Mouse (Mus musculus): ENCODE results near the gene Fars2. TPM values are rescaled to one million over a fixed set of nuclear protein-coding genes. Genes with fewer than 3 reads are reported as not detected.

The Fars2 gene
- total and polyA plus RNA-seq, 3 experiments: 32.0 to 57.6 (median 54.6) TPM

GRCm38 (mm10) chr13:36503991-36504390, 386.8 kb downstream of the Fars2 start:
- Histone ChIP-seq H3K36me3 (replicated peaks) (peaks cover 4% of the 10 kb centered on the region), H3K4me1 (ENCODE audit: insufficient read depth, low read depth, low read length) (no peaks in the 10 kb centered on the region), H3K4me3 (ENCODE audit: low read depth, low read length) (no peak overlapping the region), H3K9me3 (replicated peaks) (no peaks in the 10 kb centered on the region), H3K27me3 (ENCODE audit: insufficient read depth, low read length) (no peaks in the 10 kb centered on the region)
- DNase-seq (ENCODE audit: low spot score) (no peak), ATAC-seq (ENCODE audit: extremely low read depth, insufficient number of reproducible peaks, low FRiP score, poor library complexity, severe bottlenecking) (no peak)
- no peak for TF ChIP-seq TAL1 (conservative IDR thresholded peaks at IDR 0.05; ENCODE audit: low read depth, low read length)
- TF ChIP-seq POLR2AphosphoS5 (IDR thresholded peaks at IDR 0.05; ENCODE audit: insufficient replicate concordance, low read depth, low read length): no peak
- no peak for TF ChIP-seq CTCF (IDR thresholded peaks at IDR 0.05; ENCODE audit: low read depth, low read length)
- no peak for TF ChIP-seq GATA1 (IDR thresholded peaks at IDR 0.05; ENCODE audit: borderline replicate concordance, low read length)
- TF ChIP-seq GATA2 (IDR thresholded peaks at IDR 0.05; ENCODE audit: borderline replicate concordance, low read depth, low read length): no peak

GRCm38 (mm10) chr13:36505730-36506129, 388.5 kb downstream of the Fars2 start:
- Histone ChIP-seq H3K36me3 (replicated peaks) (peaks cover 7% of the 10 kb centered on the region), H3K4me3 (ENCODE audit: low read depth, low read length) (no peak overlapping the region), H3K27me3 (ENCODE audit: insufficient read depth, low read length) (no peaks in the 10 kb centered on the region), H3K9me3 (replicated peaks) (no peaks in the 10 kb centered on the region), H3K4me1 (ENCODE audit: insufficient read depth, low read depth, low read length) (no peaks in the 10 kb centered on the region)
- no peak for DNase-seq (ENCODE audit: low spot score)
- ATAC-seq (ENCODE audit: extremely low read depth, insufficient number of reproducible peaks, low FRiP score, poor library complexity, severe bottlenecking): no peak
- TF ChIP-seq GATA1 (IDR thresholded peaks at IDR 0.05; ENCODE audit: borderline replicate concordance, low read length) (no peak), TAL1 (conservative IDR thresholded peaks at IDR 0.05; ENCODE audit: low read depth, low read length) (no peak), GATA2 (IDR thresholded peaks at IDR 0.05; ENCODE audit: borderline replicate concordance, low read depth, low read length) (no peak), POLR2AphosphoS5 (IDR thresholded peaks at IDR 0.05; ENCODE audit: insufficient replicate concordance, low read depth, low read length) (no peak), CTCF (IDR thresholded peaks at IDR 0.05; ENCODE audit: low read depth, low read length) (no peak)

GRCm38 (mm10) chr13:36506315-36506714, 389.1 kb downstream of the Fars2 start:
- Histone ChIP-seq H3K4me1 (ENCODE audit: insufficient read depth, low read depth, low read length) (no peaks in the 10 kb centered on the region), H3K27me3 (ENCODE audit: insufficient read depth, low read length) (no peaks in the 10 kb centered on the region), H3K36me3 (replicated peaks) (peaks cover 4% of the 10 kb centered on the region), H3K4me3 (ENCODE audit: low read depth, low read length) (no peak overlapping the region), H3K9me3 (replicated peaks) (no peaks in the 10 kb centered on the region)
- no peak for ATAC-seq (ENCODE audit: extremely low read depth, insufficient number of reproducible peaks, low FRiP score, poor library complexity, severe bottlenecking)
- no peak for DNase-seq (ENCODE audit: low spot score)
- TF ChIP-seq CTCF (IDR thresholded peaks at IDR 0.05; ENCODE audit: low read depth, low read length) (no peak), POLR2AphosphoS5 (IDR thresholded peaks at IDR 0.05; ENCODE audit: insufficient replicate concordance, low read depth, low read length) (no peak), GATA2 (IDR thresholded peaks at IDR 0.05; ENCODE audit: borderline replicate concordance, low read depth, low read length) (no peak)

- DNase-seq (ENCODE audit: low spot score) (no peak), ATAC-seq (ENCODE audit: extremely low read depth, insufficient number of reproducible peaks, low FRiP score, poor library complexity, severe bottlenecking) (no peak)
- Histone ChIP-seq H3K36me3 (replicated peaks) (peaks cover 17% of the 10 kb centered on the region), H3K4me3 (ENCODE audit: low read depth, low read length) (no peak overlapping the region), H3K9me3 (replicated peaks) (no peaks in the 10 kb centered on the region), H3K27me3 (ENCODE audit: insufficient read depth, low read length) (no peaks in the 10 kb centered on the region), H3K4me1 (ENCODE audit: insufficient read depth, low read depth, low read length) (no peaks in the 10 kb centered on the region)
- TF ChIP-seq TAL1 (conservative IDR thresholded peaks at IDR 0.05; ENCODE audit: low read depth, low read length) (no peak), GATA1 (IDR thresholded peaks at IDR 0.05; ENCODE audit: borderline replicate concordance, low read length) (no peak), CTCF (IDR thresholded peaks at IDR 0.05; ENCODE audit: low read depth, low read length) (no peak), GATA2 (IDR thresholded peaks at IDR 0.05; ENCODE audit: borderline replicate concordance, low read depth, low read length) (no peak)
Measured at GRCm38 (mm10) chr13:36510161-36510560, 392.9 kb downstream of the Fars2 start.

- no peaks in the 10 kb centered on the region for H3K27me3 ChIP-seq (ENCODE audit: insufficient read depth, low read length)
- DNase-seq (ENCODE audit: low spot score) (no peak), ATAC-seq (ENCODE audit: extremely low read depth, insufficient number of reproducible peaks, low FRiP score, poor library complexity, severe bottlenecking) (no peak)
- H3K9me3 ChIP-seq (replicated peaks): no peaks in the 10 kb centered on the region
- H3K4me1 ChIP-seq (ENCODE audit: insufficient read depth, low read depth, low read length): peaks cover 6% of the 10 kb centered on the region
- TF ChIP-seq CTCF (IDR thresholded peaks at IDR 0.05; ENCODE audit: low read depth, low read length): no peak
- TF ChIP-seq POLR2AphosphoS5 (IDR thresholded peaks at IDR 0.05; ENCODE audit: insufficient replicate concordance, low read depth, low read length): no peak
- H3K4me3 ChIP-seq (ENCODE audit: low read depth, low read length): no peak overlapping the region
- peaks cover 29% of the 10 kb centered on the region for H3K36me3 ChIP-seq (replicated peaks)
Measured at GRCm38 (mm10) chr13:36513126-36513525, 395.9 kb downstream of the Fars2 start.

- ATAC-seq (ENCODE audit: extremely low read depth, insufficient number of reproducible peaks, low FRiP score, poor library complexity, severe bottlenecking): peak; percentile 40; the same call in 1 of the 2 replicates
- no peak for DNase-seq (ENCODE audit: low spot score)
- peaks cover 13% of the 10 kb centered on the region for H3K4me1 ChIP-seq (ENCODE audit: insufficient read depth, low read depth, low read length)
- no peak overlapping the region for H3K4me3 ChIP-seq (ENCODE audit: low read depth, low read length)
- H3K27me3 ChIP-seq (ENCODE audit: insufficient read depth, low read length): no peaks in the 10 kb centered on the region
- TF ChIP-seq CTCF (IDR thresholded peaks at IDR 0.05; ENCODE audit: low read depth, low read length): no peak
- no peak for TF ChIP-seq POLR2AphosphoS5 (IDR thresholded peaks at IDR 0.05; ENCODE audit: insufficient replicate concordance, low read depth, low read length)
- TF ChIP-seq TAL1 (conservative IDR thresholded peaks at IDR 0.05; ENCODE audit: low read depth, low read length): no peak
- no peak for TF ChIP-seq GATA1 (IDR thresholded peaks at IDR 0.05; ENCODE audit: borderline replicate concordance, low read length)
- no peak for TF ChIP-seq GATA2 (IDR thresholded peaks at IDR 0.05; ENCODE audit: borderline replicate concordance, low read depth, low read length)
- H3K9me3 ChIP-seq (replicated peaks): no peaks in the 10 kb centered on the region
- H3K36me3 ChIP-seq (replicated peaks): peaks cover 23% of the 10 kb centered on the region
Measured at GRCm38 (mm10) chr13:36518144-36518571, 400.9 kb downstream of the Fars2 start.

- Histone ChIP-seq H3K4me1 (ENCODE audit: insufficient read depth, low read depth, low read length) (0 out of 2 replicates have a peak, but pooled peaks cover 2% of the 10 kb centered on the region), H3K4me3 (ENCODE audit: low read depth, low read length) (no peak overlapping the region), H3K27me3 (ENCODE audit: insufficient read depth, low read length) (no peaks in the 10 kb centered on the region), H3K9me3 (replicated peaks) (no peaks in the 10 kb centered on the region), H3K36me3 (replicated peaks) (peaks cover 4% of the 10 kb centered on the region)
- no peak for DNase-seq (ENCODE audit: low spot score)
- TF ChIP-seq GATA1 (IDR thresholded peaks at IDR 0.05; ENCODE audit: borderline replicate concordance, low read length): no peak
- TF ChIP-seq CTCF (IDR thresholded peaks at IDR 0.05; ENCODE audit: low read depth, low read length): no peak
- no peak for TF ChIP-seq POLR2AphosphoS5 (IDR thresholded peaks at IDR 0.05; ENCODE audit: insufficient replicate concordance, low read depth, low read length)
- no peak for TF ChIP-seq TAL1 (conservative IDR thresholded peaks at IDR 0.05; ENCODE audit: low read depth, low read length)
- TF ChIP-seq GATA2 (IDR thresholded peaks at IDR 0.05; ENCODE audit: borderline replicate concordance, low read depth, low read length): no peak
- no peak for ATAC-seq (ENCODE audit: extremely low read depth, insufficient number of reproducible peaks, low FRiP score, poor library complexity, severe bottlenecking)
Measured at GRCm38 (mm10) chr13:36527761-36528160, 410.5 kb downstream of the Fars2 start.
